Mouse (Mus musculus): ENCODE data around the gene Adal. TPM values are rescaled to one million over a fixed set of nuclear protein-coding genes. Genes with fewer than 3 reads are reported as not detected.
"Not testable (repeated sequence)": the region's sequence is repeated elsewhere in the genome, so short reads cannot be mapped to it uniquely, and the experiment has no call there.

Gene Adal
- polyA plus RNA-seq (2012; rRNA removed), result 17.0 and 19.6 TPM in 2 replicates

DNA sequence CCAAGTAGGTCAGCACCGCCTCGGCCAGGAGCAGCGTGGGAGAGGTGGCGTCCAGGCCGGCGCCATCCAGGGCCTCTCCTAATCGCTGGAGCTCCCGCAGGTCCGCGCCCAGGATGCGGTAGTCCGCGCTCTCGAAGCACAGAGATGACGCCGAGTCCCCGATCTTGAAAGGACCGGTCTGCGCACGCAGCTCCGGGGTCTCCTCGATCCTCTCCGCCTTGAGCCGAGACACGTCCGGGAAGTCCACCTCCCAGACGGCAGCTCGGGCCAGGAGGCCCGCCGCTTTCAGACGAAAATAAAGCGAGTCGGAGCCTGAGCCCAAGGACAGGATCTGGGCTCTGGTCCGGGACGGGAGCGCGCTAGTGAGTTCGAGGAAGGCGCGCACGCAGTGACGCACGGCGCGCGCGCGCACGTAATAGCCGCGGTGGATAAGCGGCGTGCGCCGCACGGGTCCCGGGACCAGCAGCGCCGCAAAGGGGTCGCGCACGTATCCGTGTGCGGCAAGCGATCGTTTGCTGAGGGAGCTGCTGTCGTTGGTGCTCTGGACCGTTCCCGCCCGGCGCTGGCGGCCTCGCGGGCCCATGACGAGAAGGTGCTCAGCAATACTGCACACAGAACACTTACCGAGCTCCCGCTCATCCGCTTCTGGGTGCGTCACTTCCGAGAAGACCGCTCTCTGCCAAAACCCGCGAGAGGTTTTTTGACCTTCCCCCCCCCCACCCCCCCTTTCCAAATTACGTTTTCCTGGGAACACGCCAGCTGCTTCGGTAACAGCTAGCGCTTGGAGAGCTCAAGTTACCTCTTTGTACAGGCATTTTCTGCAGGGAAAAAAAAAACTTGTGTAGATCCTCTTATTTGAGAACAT is at the start of gene Adal, which contains the start of gene Lcmt2:
Adal (plus strand) TSS at position 411 of the 865 bp plus-strand sequence.
Lcmt2 (minus strand) TSS at position 636 of the 865 bp plus-strand sequence.
- Histone ChIP-seq H3K27ac (ENCODE audit: insufficient read depth, low read length) (peak within 1 kb of the TSS; percentile 96), H3K4me1 (ENCODE audit: control insufficient read depth, insufficient read depth, low read length) (peaks cover 7% of the 10 kb centered on the region), H3K4me3 (ENCODE audit: insufficient read depth, low read length) (peak within 1 kb of the TSS; percentile 56)
- peak; percentile 89 for TF ChIP-seq POLR2A (IDR thresholded peaks at IDR 0.05; ENCODE audit: extremely low read depth, insufficient read depth, low read length)
- TF ChIP-seq CTCF (IDR thresholded peaks at IDR 0.05; ENCODE audit: extremely low read depth, insufficient read depth, low read length), result no peak

DNA sequence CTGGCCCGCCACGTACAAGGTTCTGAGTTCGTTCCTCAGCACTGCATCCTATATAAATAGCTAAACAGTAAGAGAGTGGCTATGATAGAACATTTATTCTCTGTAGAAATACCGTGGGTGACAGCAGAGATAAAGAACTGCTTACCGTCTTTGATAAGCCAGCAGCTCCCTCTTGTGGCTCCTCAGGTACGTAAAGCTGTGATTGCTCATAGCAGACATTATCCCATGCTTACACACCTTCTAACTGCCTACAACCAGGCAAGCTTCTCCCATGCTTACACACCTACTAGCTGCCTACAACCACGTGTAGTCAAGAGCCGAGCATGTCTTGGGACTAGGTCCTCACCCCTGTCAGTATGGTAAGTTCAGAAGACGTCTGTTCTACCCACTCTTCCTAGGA is 38.2 kb upstream of the Adal start:
- H3K4me1 ChIP-seq (ENCODE audit: control insufficient read depth, insufficient read depth, low read length), result no peaks in the 10 kb centered on the region
- TF ChIP-seq CTCF (IDR thresholded peaks at IDR 0.05; ENCODE audit: extremely low read depth, insufficient read depth, low read length) (peak; percentile 86), POLR2A (IDR thresholded peaks at IDR 0.05; ENCODE audit: extremely low read depth, insufficient read depth, low read length) (no peak)
- no peak overlapping the region for H3K27ac ChIP-seq (ENCODE audit: insufficient read depth, low read length)
- no peak overlapping the region for H3K4me3 ChIP-seq (ENCODE audit: insufficient read depth, low read length)

DNA sequence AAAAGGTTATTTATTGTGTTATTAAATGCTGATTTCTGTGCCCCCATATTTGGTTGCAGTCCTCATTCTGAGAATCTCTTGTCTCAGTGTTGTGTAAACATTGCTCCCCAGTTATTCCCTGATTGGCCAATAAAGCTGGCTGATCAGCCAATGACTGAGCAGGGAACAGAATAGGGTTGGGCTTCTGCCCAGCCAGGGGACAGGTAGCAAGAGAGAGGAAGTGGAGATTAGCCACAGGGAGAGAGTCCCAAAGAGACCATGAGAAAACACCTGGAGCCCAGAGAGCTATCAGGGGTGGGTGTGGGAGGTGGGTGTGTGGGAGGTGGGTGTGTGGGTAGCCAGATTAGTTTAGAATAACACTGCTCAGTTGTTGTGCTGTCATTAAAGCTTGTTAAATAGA is 34.3 kb upstream of the Adal start:
- Histone ChIP-seq H3K4me1 (ENCODE audit: control insufficient read depth, insufficient read depth, low read length) (no peaks in the 10 kb centered on the region), H3K4me3 (ENCODE audit: insufficient read depth, low read length) (no peak overlapping the region), H3K27ac (ENCODE audit: insufficient read depth, low read length) (no peak overlapping the region)
- no peak for TF ChIP-seq CTCF (IDR thresholded peaks at IDR 0.05; ENCODE audit: extremely low read depth, insufficient read depth, low read length)
- no peak for TF ChIP-seq POLR2A (IDR thresholded peaks at IDR 0.05; ENCODE audit: extremely low read depth, insufficient read depth, low read length)

DNA sequence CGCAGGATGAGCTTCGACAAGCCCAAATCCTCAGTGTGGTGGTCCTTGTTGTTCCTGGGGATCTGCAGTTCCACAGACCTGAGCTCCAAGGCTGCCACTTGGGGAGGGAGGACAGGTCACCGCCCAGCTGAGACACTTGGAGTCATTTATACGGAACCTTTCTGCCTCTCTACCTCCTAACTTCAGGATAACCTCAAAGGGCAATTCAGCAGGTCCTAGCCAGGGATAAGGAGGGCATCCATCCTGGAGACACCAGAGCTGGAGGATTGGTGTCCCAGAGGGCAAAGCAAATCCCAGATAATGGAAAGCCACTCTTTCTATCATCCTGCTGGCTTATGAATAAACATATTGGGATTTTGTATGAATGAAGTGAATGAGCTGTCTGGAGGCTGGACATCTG is 30.5 kb upstream of the Adal start, which contains the start of gene Tgm7:
Tgm7 (minus strand) TSS at position 101 of the 400 bp plus-strand sequence.
- Histone ChIP-seq H3K27ac (ENCODE audit: insufficient read depth, low read length) (no peak within 1 kb of the TSS), H3K4me1 (ENCODE audit: control insufficient read depth, insufficient read depth, low read length) (no peaks in the 10 kb centered on the region), H3K4me3 (ENCODE audit: insufficient read depth, low read length) (no peak within 1 kb of the TSS)
- no peak for TF ChIP-seq CTCF (IDR thresholded peaks at IDR 0.05; ENCODE audit: extremely low read depth, insufficient read depth, low read length)
- no peak for TF ChIP-seq POLR2A (IDR thresholded peaks at IDR 0.05; ENCODE audit: extremely low read depth, insufficient read depth, low read length)

DNA sequence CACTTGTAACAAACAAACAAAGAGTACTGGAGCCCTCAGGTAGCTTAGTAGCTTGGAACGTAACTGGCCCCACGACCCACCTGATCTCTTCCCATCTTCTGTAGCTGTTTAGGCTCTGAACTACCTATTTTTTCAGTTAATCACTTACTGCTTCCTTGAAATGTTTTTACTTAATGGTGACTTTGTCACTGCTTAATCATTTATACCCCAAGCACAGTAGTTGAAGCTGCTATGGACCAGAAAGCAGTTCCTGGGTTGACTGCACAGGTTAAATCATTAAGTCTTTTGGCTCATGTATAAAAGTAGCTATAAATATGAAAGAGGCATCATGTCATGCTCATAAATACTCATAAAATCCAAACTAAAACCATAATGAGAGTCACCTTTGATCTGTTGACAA is 24.8 kb upstream of the Adal start:
- no peak overlapping the region for H3K27ac ChIP-seq (ENCODE audit: insufficient read depth, low read length)

DNA sequence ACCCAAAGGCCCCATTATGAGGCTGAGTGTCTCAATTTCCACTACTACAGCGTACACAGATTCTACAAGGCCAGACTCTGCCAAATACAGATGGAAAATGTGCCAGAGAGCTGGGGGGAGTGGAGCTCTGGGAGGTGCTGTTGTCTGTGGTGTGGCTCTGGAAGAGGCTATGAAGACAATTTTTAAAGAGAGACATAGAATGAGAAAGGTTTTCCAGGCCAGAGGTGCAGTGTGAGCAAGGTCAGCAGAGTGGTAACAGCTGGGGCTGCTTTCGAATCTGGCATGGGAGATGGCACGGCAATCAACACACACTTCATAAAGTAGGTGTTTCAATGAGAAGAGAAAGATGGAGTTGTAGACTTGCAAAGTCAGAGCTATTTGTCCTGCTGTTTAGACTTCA is 21.0 kb upstream of the Adal start:
- H3K4me3 ChIP-seq (ENCODE audit: insufficient read depth, low read length), result no peak overlapping the region
- no peak for TF ChIP-seq CTCF (IDR thresholded peaks at IDR 0.05; ENCODE audit: extremely low read depth, insufficient read depth, low read length)
- TF ChIP-seq POLR2A (IDR thresholded peaks at IDR 0.05; ENCODE audit: extremely low read depth, insufficient read depth, low read length), result no peak
- H3K27ac ChIP-seq (ENCODE audit: insufficient read depth, low read length), result no peak overlapping the region
- no peaks in the 10 kb centered on the region for H3K4me1 ChIP-seq (ENCODE audit: control insufficient read depth, insufficient read depth, low read length)

More for the DNA sequence above, 24.8 kb upstream of the Adal start:
- no peaks in the 10 kb centered on the region for H3K4me1 ChIP-seq (ENCODE audit: control insufficient read depth, insufficient read depth, low read length)
- TF ChIP-seq CTCF (IDR thresholded peaks at IDR 0.05; ENCODE audit: extremely low read depth, insufficient read depth, low read length), result no peak
- no peak overlapping the region for H3K4me3 ChIP-seq (ENCODE audit: insufficient read depth, low read length)

DNA sequence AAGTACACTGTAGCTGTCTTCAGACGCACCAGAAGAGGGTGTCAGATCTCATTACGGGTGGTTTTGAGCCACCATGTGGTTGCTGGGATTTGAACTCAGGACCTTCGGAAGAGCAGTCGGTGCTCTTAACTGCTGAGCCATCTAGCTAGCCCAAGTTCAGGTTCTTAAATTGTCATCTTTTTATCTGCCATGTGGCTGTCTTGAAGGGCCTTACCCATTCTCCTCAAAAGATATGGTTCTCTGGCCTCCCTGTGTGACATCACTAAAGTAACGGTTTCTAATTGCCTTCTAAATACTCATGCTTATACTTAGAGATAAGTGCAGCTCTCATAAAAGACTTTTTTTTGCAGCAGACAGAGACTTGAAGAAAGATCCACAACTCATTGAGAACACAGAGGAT is 13.9 kb upstream of the Adal start:
- H3K27ac ChIP-seq (ENCODE audit: insufficient read depth, low read length); H3K4me3 ChIP-seq (ENCODE audit: insufficient read depth, low read length); H3K4me1 ChIP-seq (ENCODE audit: control insufficient read depth, insufficient read depth, low read length): not testable (repeated sequence)

DNA sequence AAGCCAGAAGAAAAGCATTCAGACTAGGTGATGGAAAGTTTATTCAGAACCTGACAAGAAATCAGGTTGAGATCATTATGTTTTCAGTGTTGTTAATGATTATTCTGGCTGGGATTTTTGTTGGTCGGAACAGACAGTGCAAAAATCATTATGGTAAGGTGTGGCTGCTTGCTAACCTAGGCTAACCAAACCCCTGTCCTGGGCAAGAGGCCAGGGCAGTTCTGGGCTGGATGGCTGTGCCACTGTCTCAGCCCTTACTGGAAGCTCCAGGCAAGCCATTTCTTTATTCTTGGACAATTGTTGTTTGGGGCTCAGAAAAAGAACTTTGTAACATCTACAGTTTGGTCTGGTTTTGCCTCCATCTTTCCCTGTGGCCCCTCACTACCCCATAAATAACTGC is 12.7 kb upstream of the Adal start:
- Histone ChIP-seq H3K4me1 (ENCODE audit: control insufficient read depth, insufficient read depth, low read length) (no peaks in the 10 kb centered on the region), H3K4me3 (ENCODE audit: insufficient read depth, low read length) (no peak overlapping the region), H3K27ac (ENCODE audit: insufficient read depth, low read length) (no peak overlapping the region)
- TF ChIP-seq CTCF (IDR thresholded peaks at IDR 0.05; ENCODE audit: extremely low read depth, insufficient read depth, low read length) (no peak), POLR2A (IDR thresholded peaks at IDR 0.05; ENCODE audit: extremely low read depth, insufficient read depth, low read length) (no peak)

DNA sequence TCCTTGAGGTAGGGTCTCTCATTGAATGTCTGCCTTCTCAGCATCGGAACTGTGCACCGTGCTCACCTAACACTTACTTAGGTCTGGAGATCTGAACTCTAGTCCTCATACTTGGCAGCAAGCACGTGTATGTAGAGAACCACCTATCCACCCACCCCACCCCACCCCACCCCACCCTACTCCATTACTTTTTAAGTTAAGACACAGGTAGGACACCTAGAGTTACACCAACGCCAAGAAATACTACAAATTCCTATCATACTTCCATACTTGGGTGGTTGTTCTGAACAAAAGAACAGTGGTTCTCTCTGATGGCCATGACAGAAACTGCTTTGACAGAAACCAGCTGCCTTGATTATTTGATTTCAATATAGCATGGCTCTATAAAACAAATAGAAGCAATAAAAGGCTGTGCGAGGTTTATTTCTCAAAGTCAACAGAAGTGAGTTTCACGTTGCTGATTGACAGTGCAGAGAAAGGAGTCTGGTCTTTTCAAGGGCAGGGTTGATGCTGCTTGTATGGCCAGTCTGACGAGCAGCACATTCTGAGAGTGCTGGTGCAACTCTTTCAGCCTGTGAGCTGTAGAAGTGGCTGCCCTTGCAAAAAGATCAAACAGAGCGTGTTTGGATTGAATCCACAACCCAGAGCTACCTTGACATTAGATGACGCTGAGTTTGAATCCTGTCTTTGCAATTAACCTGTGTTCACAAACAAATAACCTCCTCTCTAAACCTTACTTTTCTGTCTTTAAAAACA is 11.2 kb upstream of the Adal start:
- TF ChIP-seq POLR2A (IDR thresholded peaks at IDR 0.05; ENCODE audit: extremely low read depth, insufficient read depth, low read length), result no peak
- TF ChIP-seq CTCF (IDR thresholded peaks at IDR 0.05; ENCODE audit: extremely low read depth, insufficient read depth, low read length), result no peak
- Histone ChIP-seq H3K27ac (ENCODE audit: insufficient read depth, low read length) (no peak overlapping the region), H3K4me1 (ENCODE audit: control insufficient read depth, insufficient read depth, low read length) (no peaks in the 10 kb centered on the region), H3K4me3 (ENCODE audit: insufficient read depth, low read length) (no peak overlapping the region)

DNA sequence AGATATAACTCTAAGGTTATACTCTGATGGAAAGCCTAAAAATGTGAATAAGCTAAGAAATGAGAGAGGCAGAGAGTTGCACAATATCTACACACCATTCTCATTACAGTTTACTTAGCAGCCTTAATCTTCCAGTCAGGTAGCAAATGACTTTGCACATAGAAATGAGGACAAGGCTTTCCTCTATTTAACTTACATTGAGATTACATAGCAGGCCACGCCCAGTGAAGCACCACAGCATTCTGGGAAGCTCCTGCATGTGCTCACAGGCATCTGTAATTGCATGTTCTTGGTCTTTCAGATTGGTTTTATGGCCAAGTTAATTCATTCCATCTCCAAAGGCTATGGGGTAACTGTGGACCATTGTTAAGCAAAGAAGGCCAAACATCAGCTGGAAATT is 7.4 kb upstream of the Adal start:
- no peaks in the 10 kb centered on the region for H3K4me1 ChIP-seq (ENCODE audit: control insufficient read depth, insufficient read depth, low read length)
- no peak overlapping the region for H3K27ac ChIP-seq (ENCODE audit: insufficient read depth, low read length)
- no peak overlapping the region for H3K4me3 ChIP-seq (ENCODE audit: insufficient read depth, low read length)
- TF ChIP-seq CTCF (IDR thresholded peaks at IDR 0.05; ENCODE audit: extremely low read depth, insufficient read depth, low read length) (no peak), POLR2A (IDR thresholded peaks at IDR 0.05; ENCODE audit: extremely low read depth, insufficient read depth, low read length) (no peak)
